Mouse (Mus musculus): ENCODE measurements at regions not wholly inside any gene's neighbourhood (a gene's known extent, or its start where the extent isn't known, plus 50 kb on each side); places are given as distances from the start of the nearest gene placed in this dataset.

DNA sequence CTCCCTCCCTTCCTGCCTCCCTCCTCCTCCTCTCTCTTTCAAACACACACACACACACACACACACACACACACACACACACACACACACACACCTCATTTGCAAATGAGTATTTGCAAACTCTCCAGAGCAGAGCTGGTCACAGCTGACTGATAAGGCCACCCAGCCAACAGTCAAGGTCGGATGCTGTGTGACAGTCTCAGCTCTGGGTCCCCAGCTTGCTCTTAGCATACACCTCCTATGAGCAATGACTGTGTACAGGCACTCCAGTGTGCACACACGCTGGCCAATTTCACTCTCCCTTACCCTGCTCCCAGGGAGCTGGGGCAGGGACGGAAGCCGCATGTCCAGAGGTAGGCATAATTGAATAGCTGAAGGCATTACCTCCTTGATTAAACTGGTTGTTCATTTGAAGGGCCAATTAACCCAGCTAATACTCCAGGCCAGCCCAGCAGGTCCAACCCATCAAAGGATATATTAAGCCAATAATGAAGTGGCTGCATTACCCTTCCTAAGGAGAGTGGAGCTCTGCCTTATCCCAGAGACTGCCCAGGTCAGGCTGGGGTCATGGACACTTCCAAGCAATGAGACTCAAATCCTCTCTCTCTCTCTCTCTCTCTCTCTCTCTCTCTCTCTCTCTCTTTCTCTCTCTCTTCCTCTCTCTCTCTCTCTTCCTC lies 173.0 kb upstream of the Tle3 start:
- TF ChIP-seq CTCF (IDR thresholded peaks at IDR 0.05; ENCODE audit: borderline replicate concordance, insufficient read depth, low read depth, low read length) (no peak), POLR2A (IDR thresholded peaks at IDR 0.05; ENCODE audit: borderline replicate concordance, insufficient read depth, low read length) (no peak)

Data from cerebellum, adult 2 months (tissue).